Mouse (Mus musculus): ENCODE results near the gene Zcchc24.

Zcchc24 gene

DNA sequence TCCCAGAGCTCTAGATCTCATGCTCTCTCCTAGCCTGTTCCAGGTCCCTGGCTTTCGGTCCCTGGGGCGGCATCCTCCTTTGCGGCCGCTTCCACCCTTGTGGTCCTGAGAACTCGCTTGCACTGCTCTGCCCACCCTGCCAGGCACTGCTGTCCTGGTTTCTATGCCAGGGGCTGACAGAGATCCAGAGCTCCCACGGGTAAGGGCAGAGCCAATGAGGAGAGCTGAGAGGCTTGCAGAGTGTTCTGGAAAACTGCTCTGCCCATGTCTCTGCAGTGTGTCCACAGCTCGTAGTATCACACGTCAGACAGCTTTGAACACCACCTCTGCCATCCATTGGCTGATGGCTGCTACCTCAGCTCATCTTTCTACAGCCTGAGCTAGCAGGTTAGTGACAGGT, 51.1 kb downstream of the Zcchc24 start:
- DNase-seq (ENCODE audit: low spot score) = no peak

DNA sequence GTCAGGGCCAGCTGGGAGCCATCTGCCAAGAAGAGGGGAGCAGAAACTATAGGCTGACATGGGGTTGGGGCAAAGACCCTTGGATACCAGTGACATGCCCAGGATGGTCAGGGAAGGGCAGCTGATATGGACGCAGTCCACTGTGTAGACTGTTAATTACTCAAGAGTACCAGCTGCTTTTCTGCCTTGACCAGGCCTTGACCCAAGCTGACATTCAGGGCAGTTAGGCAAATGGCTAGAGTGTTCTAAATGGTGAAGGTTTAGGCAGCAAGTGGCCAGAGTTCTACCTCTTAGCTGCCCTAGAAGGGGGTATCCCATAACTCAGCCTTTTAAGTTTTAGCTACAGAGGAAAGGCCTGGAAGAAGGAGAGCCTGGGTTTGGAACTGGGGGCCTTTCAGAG, 52.3 kb downstream of the Zcchc24 start:
- DNase-seq (ENCODE audit: low spot score) = no peak

DNA sequence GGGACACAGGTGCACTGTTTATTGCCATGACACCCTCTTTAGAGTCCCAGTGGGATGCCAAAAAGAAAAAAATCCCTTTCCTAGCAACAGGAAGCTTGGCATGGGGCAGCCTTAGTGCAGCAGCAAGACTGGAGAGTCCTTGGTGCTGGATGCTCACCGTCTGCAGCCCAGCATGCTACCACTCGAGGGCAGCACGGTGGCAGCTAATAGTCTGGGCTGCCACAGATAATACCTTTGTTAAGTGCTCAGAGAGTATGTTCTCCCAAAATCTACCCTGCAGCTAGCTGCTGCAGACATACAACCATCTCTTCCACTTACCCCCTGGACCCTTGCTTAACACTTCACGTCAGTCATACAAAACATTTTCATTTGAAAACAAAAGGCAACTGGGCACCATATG, 55.4 kb downstream of the Zcchc24 start:
- DNase-seq (ENCODE audit: low spot score) = no peak

DNA sequence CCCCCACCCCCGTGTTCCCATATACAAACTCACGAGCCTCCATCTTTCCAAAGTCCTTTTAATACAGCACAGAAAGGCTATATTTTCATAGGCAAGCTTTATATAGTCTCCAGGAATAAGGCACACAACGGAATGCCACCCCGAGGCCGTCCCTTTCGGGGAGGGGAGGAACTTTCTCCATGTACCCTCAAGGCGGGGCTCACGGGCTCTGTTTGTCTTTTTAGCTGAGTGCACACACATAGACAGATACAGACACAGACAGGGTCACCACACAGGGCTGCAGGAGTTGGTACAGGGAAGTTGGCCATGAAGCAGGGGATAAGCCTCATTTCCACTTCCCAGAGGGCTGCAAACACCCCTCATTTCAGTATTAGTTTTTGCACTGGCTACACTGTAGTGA, 57.2 kb downstream of the Zcchc24 start:
- no peak for DNase-seq (ENCODE audit: low spot score)

DNA sequence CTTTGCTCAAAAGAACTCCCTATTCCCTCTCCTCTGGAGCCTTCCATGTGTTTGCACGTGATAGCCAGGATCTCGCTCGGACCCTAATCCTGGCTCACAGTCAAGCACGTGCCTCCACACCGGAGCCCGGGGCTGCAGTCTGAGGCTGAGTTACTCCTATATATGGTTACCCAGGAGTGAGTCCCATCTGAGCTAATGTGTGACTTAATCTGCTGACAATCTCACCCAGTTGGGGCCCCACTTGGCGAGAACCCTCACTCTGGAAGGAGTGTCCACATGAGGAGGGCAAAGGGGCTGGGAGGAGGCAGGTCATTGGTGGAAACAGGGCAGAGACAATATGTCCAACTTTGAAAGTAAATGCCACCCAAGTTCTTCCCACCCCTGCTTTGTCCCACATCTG, 57.7 kb downstream of the Zcchc24 start:
- peak; percentile 63 for DNase-seq (ENCODE audit: low spot score)

DNA sequence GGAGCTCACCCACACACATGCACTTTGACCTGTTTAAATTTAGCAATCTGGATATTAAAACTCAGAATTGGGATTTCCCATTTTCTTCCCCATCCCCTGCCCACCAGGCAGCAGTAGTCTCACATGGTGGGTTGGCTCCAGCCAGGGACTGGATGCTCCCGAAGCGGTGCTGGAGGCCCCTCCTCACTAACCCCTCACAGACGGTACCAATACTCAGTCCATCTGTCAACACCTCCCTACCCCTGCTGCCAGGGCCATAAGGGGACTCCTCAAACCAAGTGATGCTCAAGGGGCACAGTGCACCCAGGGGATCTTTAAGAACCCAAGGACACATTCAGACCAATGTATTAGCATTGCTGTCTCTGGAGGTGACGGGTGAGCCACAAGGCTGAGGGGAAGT, 58.2 kb downstream of the Zcchc24 start:
- no peak for DNase-seq (ENCODE audit: low spot score)

DNA sequence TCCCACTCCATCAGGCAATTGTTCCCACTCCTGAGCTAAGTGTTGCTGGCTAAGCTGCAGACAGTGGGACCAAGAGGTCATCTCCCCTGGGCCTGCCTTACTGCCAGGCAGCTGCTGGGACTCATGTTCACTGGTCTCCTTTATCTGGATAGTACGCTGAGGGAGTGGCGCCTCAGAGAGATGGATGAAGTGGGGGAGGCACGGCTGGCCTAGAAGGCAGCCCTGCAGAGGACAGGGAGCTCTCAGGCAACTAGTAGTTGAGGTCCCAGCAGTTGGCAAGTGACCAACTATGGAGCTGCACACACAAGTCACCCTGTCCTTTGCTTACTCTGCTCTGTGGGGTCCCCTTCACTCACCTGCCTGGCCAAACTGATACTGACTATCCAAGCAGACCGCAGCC, 58.8 kb downstream of the Zcchc24 start:
- peak; percentile 42 for DNase-seq (ENCODE audit: low spot score)

DNA sequence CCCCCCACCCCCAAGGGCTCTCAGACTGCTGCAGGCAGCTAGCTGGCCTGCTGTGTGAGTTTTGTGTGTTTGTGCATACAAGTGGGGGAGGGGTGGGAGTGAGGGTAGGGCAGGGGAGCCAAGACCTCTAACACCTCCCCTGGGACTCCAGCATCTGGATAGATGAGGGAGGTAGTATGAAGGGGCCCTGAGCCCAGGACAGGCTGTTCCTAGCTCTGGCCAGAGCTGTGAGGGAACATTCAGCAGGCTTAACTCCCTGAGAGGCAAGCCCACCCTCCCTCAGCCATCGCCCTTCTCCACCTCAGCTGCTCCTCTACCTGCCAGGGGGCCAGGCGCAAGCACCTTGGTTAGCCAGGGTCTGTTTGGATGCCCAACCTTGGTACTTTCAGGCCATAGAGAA, 59.9 kb downstream of the Zcchc24 start:
- DNase-seq (ENCODE audit: low spot score) = no peak

DNA sequence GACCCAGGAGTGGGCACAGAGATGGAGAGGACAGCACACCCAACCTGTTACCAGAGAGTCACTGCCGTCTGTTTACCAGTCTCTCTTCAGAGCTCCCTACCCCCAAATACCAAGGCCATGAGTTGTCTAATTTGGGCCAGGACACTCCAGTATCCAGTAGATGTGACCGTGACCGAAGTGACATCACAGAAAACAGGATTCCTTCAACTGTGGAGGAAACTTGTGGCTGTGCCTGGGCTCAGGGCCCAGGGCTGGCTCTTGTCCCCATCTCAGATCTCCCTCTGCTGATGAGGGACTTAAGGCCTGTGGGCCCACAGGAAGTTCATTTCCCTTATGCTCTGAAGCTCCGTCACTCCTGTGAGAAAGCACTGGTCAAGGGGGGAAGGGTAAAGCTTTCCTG, 60.4 kb downstream of the Zcchc24 start:
- DNase-seq (ENCODE audit: low spot score) = peak; percentile 73

DNA sequence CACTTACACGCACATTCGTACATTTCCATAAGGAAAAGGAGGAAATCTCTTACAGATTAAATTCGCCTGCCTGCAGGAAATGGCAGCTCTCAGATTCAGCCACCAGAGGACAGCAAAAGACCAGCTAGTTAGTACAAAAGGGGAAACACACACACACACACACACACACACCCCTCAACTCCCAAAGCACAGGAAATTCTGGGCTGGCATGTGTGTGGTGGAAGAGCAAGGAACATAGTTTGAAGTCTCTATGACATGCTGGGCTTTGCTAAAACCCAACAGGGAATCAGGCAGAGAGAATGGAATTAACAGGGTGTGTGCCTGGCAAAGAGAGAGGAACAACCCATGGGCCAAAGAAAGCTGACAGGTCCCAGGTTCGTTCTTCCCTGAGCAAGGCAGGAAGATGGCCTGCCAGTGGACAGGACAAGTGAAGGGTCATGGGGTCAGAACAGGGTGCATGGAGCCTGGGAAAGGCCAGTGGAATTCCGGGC, 61.1 kb downstream of the Zcchc24 start:
- peak; percentile 66 for DNase-seq (ENCODE audit: low spot score)

DNA sequence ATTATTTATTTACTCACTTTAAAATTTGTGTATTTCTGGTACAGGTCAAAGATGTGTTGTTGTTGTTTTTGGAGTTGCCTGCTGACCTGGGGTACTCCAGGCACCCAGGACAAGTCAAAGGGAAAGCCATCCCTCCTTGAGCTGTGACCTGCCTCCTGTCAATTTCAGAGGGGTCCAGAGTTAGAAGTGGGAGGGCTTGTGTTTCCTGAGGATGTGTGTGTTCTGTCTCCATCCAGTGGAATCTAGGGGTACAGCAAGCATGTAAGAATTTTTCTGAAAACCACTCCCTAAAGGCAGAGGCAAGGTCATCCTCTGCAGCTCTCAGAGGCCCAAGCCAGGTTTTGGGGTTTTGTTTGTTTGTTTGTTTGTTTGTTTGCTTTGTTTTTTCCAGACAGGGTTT, 66.9 kb downstream of the Zcchc24 start:
- no peak for DNase-seq (ENCODE audit: low spot score)

DNA sequence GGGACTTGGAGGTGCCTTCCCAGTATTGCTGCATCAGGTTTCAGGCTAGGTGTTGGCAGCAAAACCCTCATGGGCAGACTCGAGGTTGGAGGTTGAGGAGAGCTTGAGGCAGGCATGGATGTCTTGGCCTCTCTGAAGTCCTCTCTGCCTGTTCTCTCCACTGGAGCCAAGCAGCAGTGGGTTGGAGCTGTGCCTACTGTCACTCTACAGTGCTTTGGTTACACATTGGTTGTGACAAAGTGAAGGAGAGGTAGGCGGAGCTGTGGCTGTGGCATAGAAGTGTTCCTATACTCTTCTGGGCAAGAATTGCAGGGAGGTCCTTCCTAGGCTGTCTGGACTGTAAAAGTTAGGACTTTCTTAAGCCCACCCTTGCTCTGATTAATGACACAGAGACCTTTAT, 72.5 kb downstream of the Zcchc24 start:
- DNase-seq (ENCODE audit: low spot score) = no peak

DNA sequence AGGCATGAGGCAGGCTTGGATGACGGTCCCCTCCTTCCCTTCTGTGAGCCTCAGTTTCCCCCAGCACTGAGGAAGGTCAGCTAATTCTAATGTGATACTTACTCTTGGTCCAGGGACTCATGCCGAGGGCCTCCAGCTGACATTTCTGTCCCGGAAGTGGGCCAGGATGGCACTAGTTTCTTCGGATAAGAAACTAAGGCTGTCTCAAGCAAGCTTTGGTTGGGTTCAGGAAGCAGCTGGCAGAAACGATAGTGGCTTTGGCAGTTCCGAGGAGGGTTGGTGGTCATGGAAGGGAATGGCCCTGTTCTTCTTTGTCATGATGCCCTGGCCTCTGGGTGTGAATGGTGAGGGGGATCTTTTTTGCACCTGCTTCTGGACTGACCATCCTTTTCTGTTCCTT, 73.8 kb downstream of the Zcchc24 start:
- DNase-seq (ENCODE audit: low spot score) = no peak

DNA sequence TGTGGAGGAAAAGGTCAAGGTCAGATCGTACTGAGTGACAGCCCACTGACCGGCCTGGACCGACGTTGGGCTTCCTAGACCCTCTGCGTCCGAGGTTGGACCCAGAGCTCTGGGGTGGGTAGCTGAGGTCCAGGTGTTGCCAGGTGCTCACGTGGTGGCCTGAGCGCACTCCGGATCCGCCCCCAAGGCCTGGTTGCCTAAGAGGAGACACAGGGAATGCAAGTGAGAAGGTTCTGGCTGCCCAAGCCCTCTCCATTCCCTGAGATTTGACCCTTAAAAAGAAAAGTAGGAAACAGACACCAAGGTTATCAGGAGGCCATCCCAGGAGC, 74.3 kb downstream of the Zcchc24 start:
- no peak for DNase-seq (ENCODE audit: low spot score)

DNA sequence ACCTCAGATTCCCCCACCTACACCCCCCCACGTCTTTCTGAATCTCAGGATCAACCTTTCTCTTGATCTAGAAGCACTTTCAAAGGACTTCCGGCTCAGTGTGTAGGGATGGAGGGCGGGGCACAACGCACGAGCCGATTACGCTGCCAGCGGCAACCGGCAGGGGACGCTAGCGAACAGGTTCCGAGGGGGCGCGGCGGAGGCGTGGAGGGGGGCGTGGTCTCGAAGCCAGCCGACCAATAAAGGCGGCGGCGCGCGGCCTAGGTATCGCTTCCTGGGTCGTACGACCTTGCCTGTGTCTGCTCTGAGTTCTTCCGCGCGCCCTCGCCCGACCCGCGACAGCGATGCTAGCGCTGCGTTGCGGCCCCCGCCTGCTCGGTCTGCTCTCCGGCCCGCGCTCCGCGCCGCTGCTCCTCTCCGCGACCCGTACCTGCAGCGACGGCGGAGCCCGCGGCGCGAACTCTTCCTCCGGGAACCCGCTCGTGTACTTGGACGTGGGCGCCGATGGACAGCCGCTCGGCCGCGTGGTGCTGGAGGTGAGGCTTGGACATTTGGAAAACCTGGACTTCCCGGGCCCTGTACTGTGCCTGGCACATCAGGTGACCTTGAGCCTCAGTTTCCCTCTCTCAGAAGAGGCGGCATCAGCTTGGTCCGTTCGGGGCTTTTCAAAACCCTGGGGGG, 74.8 kb downstream of the Zcchc24 start, which contains the start of gene Ppif:
Ppif (plus strand) TSS at position 267 of the 681 bp plus-strand sequence.
- peak; percentile 86 for DNase-seq (ENCODE audit: low spot score)

DNA sequence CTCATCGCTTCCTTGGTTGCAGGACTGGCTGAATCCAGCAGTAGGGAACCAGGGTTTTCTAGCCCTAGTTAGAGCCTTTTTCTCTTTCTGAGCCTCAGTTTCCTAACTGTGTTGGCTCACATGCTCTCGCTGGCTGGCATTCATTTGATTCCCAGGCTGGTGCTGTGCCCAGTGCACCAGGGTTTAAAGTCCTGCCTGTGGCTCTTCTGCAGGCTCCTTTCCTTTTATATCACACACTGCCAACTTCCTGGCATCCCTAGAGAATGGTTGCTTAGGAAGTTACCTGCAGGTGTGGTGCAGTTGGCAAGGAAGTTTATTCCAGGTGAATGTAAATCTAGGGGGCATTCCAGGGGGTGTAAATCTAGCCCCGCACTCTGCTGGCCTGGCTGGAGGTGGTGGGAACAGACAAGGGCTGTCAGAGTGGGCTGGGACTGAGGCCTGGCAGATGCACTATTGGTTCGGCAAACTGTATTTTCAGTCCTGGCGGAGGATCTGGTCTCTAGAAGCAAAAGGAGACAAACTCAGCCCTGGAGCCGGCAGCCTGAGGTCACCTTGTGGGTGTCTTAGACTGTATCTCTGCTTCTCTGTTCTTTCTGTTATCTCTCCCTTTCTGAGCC, 75.5 kb downstream of the Zcchc24 start:
- no peak for DNase-seq (ENCODE audit: low spot score)

DNA sequence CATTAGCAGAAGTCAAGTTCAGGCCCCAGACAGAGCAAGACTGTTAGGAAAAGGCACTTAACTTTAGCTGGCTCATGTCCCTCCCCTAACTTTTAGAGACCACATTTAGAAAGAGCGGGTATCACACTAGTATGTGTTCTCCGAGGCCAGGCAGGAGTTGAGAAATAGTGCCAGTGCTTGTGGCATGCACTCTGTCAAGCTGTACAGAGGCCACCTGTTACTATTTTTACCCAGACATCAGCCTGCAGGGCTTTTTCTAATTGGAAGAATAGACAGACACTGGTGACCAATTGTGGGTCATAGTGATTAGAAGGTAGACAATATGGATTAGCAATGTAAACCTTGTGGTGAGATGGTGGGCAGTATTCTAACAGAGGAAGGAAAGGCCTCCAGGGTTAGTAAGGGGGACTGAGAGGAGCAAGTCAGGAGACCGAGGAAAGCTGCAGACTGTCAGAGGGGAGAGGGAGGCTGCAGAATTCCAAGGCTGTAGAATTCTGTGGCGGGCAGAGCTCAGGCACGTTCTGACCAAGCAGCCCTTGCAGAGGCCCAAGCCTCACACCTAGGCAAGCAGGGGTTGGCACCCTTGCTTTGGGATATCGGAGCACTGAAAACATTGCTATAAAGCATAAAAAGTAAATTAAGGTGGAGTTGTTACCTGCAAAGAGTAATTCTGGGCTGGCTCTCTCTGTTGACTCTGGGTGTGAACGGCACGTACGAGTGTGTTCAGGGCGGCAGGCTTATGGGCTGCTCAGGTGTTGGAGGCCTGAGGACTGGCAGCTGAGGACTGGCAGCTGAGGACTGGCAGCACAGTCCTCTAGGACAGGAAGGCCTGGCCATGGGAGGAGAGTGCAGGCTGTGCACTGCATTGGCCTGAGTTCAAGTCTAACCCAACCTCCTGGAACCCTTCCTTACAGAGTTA, 81.6 kb downstream of the Zcchc24 start:
- DNase-seq (ENCODE audit: low spot score) = peak; percentile 38

DNA sequence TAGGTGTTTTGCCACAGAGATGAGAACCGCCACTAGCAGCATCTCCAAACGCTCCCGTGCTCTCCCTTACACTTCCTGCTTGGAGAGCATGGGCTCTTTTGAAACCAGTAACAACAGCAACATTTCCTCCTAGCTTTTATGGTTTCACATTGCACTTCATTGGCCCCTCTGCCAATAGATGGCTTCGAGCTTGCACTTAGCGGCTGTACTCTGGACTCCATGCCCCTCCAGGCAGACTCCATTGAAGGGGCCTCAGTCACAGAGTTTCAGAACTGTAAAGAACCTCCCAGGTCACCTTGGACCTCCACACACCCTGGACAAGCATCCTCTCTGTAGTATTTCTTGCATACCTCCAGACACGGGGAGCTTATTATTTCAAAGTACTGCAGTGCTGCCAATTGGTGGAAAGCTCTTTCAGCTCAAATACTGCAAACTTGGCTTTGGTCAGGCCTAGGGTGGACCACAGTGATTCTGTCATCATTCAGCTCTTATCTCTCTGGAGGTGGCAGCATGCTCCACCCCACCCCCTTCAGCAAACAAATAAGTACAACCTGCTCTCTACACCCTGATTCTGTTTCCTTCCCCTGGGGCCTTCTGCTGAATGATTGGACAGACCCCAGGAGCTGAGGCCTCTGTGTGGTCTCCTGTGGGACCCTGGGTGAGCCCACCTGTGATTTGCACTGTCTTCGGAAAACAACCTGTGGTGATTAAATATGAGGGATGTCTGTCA, 82.5 kb downstream of the Zcchc24 start:
- DNase-seq (ENCODE audit: low spot score) = no peak

DNA sequence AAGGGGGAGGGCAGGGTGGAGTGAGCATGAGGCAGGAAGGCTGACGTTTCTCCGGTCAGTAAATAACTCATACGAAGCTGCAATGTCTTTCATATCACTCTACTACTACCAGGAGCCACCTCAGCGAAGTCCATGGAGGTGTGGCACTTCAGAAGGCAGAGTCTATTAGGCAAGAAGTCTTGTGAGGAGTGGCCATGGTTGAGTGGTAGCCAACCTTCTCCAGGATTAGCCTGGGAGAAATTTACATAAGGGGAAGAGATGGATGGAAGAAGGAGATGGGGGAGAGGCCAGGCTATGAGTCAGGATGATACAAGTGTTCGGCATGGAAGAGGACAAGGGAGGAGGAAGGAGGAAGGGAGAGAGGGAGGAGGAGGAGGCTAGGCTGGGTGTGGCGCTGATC, 86.8 kb downstream of the Zcchc24 start:
- no peak for DNase-seq (ENCODE audit: low spot score)

DNA sequence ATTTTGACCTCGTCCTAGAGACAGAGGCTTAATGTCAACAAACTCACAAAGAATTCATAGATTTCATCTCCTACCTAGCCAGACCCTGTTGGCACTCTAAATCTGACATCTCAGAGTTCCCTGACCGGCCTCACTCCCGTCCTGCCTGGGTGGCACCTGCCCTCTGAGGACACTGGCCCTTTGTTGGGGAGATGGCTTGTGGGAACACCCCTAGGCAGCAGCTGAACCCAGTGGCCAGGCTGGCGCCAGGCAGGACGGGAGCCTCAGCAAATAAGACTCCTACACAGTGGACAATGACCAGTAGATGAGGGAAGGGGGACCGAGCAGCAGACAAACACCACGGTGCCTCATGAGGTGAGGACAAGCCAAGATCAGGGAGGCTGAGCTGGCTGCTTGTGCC, 89.2 kb downstream of the Zcchc24 start:
- no peak for DNase-seq (ENCODE audit: low spot score)

DNA sequence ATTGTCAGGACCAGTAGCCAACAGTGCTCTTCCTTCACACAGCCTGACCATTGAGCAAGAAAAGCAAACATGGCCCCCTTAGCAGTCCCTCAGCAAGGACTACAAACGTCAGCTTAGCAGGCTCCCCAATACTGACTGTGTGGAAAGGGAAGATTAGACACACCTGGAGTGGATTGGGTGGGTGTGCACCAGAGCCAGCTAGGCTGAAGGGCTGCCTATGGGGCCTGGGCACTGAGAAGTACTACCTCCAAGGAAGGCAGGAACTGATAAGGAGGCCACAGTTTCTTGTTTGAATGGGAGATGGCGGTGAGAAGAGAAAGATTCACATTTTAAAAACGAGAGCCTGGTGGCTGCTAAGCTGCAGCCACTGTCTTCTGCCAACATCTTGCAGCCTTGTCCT, 101.3 kb downstream of the Zcchc24 start:
- DNase-seq (ENCODE audit: low spot score) = no peak

DNA sequence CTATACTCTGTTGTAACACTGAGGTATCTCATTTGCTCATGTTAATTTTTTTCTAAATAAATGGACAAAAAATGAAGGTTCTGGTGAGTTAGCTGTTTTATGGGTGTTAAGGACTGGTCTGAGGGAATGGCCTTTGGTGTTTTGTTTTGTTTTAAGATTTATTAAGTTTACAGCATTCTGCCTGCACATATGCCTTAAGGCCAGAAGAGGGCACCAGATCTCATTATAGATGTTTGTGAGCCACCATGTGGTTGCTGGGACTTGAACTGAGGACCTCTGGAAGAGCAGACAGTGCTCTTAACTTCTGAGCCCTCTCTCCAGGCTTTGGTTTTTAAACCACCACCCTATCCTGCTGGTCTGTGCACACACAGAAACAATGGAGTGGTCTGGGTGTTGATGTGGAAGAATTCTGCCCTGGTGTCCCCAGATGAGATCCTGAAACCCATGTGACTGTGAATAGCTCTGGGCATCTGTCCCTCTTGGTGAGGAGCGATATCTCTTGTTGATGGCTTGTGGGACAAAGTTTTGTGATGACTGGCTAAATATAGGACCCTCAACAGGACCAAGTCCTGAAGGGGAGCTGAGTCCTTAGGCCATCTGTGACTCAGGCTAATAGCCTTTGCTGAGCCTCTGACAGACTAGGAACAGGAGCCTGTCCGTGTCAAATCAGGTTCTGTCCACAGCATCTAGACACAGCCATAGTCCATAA, 102.0 kb downstream of the Zcchc24 start:
- DNase-seq (ENCODE audit: low spot score) = peak; percentile 13

Measured in adipocyte (in vitro differentiated cells).